Mouse (Mus musculus): ENCODE results near the gene Snx1. TPM values are rescaled to one million over a fixed set of nuclear protein-coding genes. Genes with fewer than 3 reads are reported as not detected.

Snx1 gene
- polyA plus RNA-seq, 1 experiment from 2014 or later = 142 TPM

GRCm38 (mm10) chr9:66081999-66082398 is 44.4 kb downstream of the Snx1 start:
- 83% methylated on average over 4 of the region's 4 CpGs for WGBS
- H3K4me1 ChIP-seq = peaks cover 6% of the 10 kb centered on the region; the same call in 1 of the 2 replicates
- H3K27me3 ChIP-seq = no peaks in the 10 kb centered on the region
- peaks cover 9% of the 10 kb centered on the region for H3K36me3 ChIP-seq
- H3K9me3 ChIP-seq (replicated peaks) = no peaks in the 10 kb centered on the region
- H3K4me3 ChIP-seq (replicated peaks) = no peak overlapping the region
- no peak overlapping the region for H3K9ac ChIP-seq
- no peak for ATAC-seq (replicated peaks; ENCODE audit: low FRiP score)
- no peak overlapping the region for H3K27ac ChIP-seq
- no peak overlapping the region for H3K4me2 ChIP-seq

- Histone ChIP-seq H3K9ac (no peak overlapping the region), H3K36me3 (no peaks in the 10 kb centered on the region), H3K4me1 (peaks cover 6% of the 10 kb centered on the region; the same call in 1 of the 2 replicates), H3K27ac (no peak overlapping the region), H3K9me3 (replicated peaks) (no peaks in the 10 kb centered on the region), H3K4me2 (no peak overlapping the region), H3K4me3 (replicated peaks) (no peak overlapping the region), H3K27me3 (no peaks in the 10 kb centered on the region)
- WGBS = 76% methylated on average over 3 of the region's 3 CpGs
- ATAC-seq (replicated peaks; ENCODE audit: low FRiP score) = no peak
Measured at GRCm38 (mm10) chr9:66080804-66081459, 45.5 kb downstream of the Snx1 start.

GRCm38 (mm10) chr9:66078493-66078892 is 47.9 kb downstream of the Snx1 start:
- no peaks in the 10 kb centered on the region for H3K27me3 ChIP-seq
- H3K9ac ChIP-seq = no peak overlapping the region
- H3K27ac ChIP-seq = no peak overlapping the region
- ATAC-seq (replicated peaks; ENCODE audit: low FRiP score) = no peak
- WGBS = 10% methylated on average over 14 of the region's 14 CpGs
- peaks cover 6% of the 10 kb centered on the region; the same call in 1 of the 2 replicates for H3K4me1 ChIP-seq
- no peak overlapping the region for H3K4me3 ChIP-seq (replicated peaks)
- no peaks in the 10 kb centered on the region for H3K9me3 ChIP-seq (replicated peaks)
- H3K4me2 ChIP-seq = peak overlapping the region; percentile 49
- no peaks in the 10 kb centered on the region for H3K36me3 ChIP-seq

GRCm38 (mm10) chr9:66078072-66078471 is 48.3 kb downstream of the Snx1 start:
- H3K9me3 ChIP-seq (replicated peaks) = no peaks in the 10 kb centered on the region
- peak overlapping the region; percentile 49 for H3K4me2 ChIP-seq
- 61% methylated on average over 3 of the region's 3 CpGs for WGBS
- no peak overlapping the region for H3K9ac ChIP-seq
- H3K27me3 ChIP-seq = no peaks in the 10 kb centered on the region
- no peak overlapping the region for H3K27ac ChIP-seq
- H3K4me1 ChIP-seq = peaks cover 6% of the 10 kb centered on the region; the same call in 1 of the 2 replicates
- no peaks in the 10 kb centered on the region for H3K36me3 ChIP-seq
- no peak overlapping the region for H3K4me3 ChIP-seq (replicated peaks)
- ATAC-seq (replicated peaks; ENCODE audit: low FRiP score) = no peak

DNA sequence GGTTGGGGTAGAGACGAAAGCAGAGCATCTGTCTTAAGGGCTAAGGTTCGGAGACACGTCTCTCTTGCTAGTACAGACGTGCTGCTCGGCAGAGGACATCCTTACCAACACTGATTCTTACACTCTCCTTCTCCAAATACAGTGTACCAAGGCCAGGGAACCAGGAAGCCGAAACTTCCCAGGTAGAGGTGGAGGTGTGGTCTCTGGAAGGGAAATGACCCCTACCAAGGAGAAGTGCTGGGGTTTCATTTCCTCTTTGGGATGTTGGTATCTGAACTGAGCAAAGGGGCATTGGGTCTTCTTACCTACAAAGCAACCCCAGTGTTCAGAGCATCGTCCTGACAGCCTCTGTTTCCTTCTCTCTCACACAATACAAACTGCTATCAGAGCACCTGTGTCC is 53.6 kb downstream of the Snx1 start:
- WGBS = 89% methylated on average over 7 of the region's 7 CpGs
- H3K9me3 ChIP-seq (replicated peaks) = no peaks in the 10 kb centered on the region
- no peaks in the 10 kb centered on the region for H3K36me3 ChIP-seq
- no peak for ATAC-seq (replicated peaks; ENCODE audit: low FRiP score)
- H3K4me1 ChIP-seq = peaks cover 12% of the 10 kb centered on the region
- H3K4me2 ChIP-seq = no peak overlapping the region
- H3K9ac ChIP-seq = no peak overlapping the region
- H3K4me3 ChIP-seq (replicated peaks) = no peak overlapping the region
- peaks cover 28% of the 10 kb centered on the region for H3K27me3 ChIP-seq
- no peak overlapping the region for H3K27ac ChIP-seq

DNA sequence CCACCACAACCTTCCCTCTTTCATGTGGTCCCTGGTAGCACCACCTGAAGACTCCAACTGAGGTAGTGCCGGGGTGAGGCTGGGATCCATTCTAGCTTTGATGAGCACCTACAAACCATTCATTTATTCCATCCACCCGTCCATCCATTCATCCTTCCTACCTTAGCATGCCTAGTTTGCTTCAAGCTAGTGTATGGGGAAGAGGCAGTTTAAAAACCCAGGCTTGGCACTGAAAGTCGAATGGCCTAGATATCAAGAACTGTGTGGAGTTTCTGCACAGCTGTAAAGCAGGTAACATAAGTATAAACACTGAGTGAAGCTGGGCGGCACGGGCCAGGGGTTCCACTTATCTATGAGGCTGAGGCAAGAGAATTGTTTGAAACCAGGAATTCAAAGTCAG is 56.2 kb downstream of the Snx1 start:
- Histone ChIP-seq H3K4me1 (peaks cover 12% of the 10 kb centered on the region), H3K9ac (no peak overlapping the region), H3K27ac (no peak overlapping the region), H3K4me3 (replicated peaks) (peak overlapping the region; percentile 52; the same call in 1 of the 2 replicates), H3K4me2 (peak overlapping the region; percentile 94), H3K36me3 (peaks cover 24% of the 10 kb centered on the region), H3K27me3 (peaks cover 38% of the 10 kb centered on the region), H3K9me3 (replicated peaks) (no peaks in the 10 kb centered on the region)
- 91% methylated on average over 5 of the region's 5 CpGs for WGBS
- no peak for ATAC-seq (replicated peaks; ENCODE audit: low FRiP score)

GRCm38 (mm10) chr9:66069583-66069982 is 56.8 kb downstream of the Snx1 start, which contains the start of gene Snx22:
Snx22 (minus strand) TSS chr9:66069719.
- H3K27me3 ChIP-seq = peaks cover 38% of the 10 kb centered on the region
- H3K9ac ChIP-seq = peak within 1 kb of the TSS; percentile 38
- H3K4me1 ChIP-seq = peaks cover 12% of the 10 kb centered on the region
- H3K4me2 ChIP-seq = peak within 1 kb of the TSS; percentile 94
- under 1% methylated on average over 22 of the region's 22 CpGs for WGBS
- peak; percentile 96 for ATAC-seq (replicated peaks; ENCODE audit: low FRiP score)
- peaks cover 26% of the 10 kb centered on the region for H3K36me3 ChIP-seq
- H3K9me3 ChIP-seq (replicated peaks) = no peaks in the 10 kb centered on the region
- H3K4me3 ChIP-seq (replicated peaks) = peak within 1 kb of the TSS; percentile 52
- no peak within 1 kb of the TSS for H3K27ac ChIP-seq

- H3K9ac ChIP-seq = peak overlapping the region; percentile 38
- H3K27ac ChIP-seq = no peak overlapping the region
- 1% methylated on average over 30 of the region's 30 CpGs for WGBS
- peak overlapping the region; percentile 52 for H3K4me3 ChIP-seq (replicated peaks)
- ATAC-seq (replicated peaks; ENCODE audit: low FRiP score) = peak; percentile 22; the same call in 1 of the 2 replicates
- H3K27me3 ChIP-seq = peaks cover 38% of the 10 kb centered on the region
- peak overlapping the region; percentile 94 for H3K4me2 ChIP-seq
- peaks cover 12% of the 10 kb centered on the region for H3K4me1 ChIP-seq
- no peaks in the 10 kb centered on the region for H3K9me3 ChIP-seq (replicated peaks)
- H3K36me3 ChIP-seq = peaks cover 32% of the 10 kb centered on the region
Measured at GRCm38 (mm10) chr9:66068971-66069391, 57.4 kb downstream of the Snx1 start.

- no peak for ATAC-seq (replicated peaks; ENCODE audit: low FRiP score)
- Histone ChIP-seq H3K4me3 (replicated peaks) (no peak overlapping the region), H3K9ac (no peak overlapping the region), H3K4me1 (peaks cover 12% of the 10 kb centered on the region), H3K27me3 (peaks cover 38% of the 10 kb centered on the region), H3K27ac (no peak overlapping the region), H3K9me3 (replicated peaks) (no peaks in the 10 kb centered on the region), H3K36me3 (peaks cover 42% of the 10 kb centered on the region), H3K4me2 (no peak overlapping the region)
- WGBS = 61% methylated on average over 4 of the region's 4 CpGs
Measured at GRCm38 (mm10) chr9:66068056-66068455, 58.3 kb downstream of the Snx1 start.

DNA sequence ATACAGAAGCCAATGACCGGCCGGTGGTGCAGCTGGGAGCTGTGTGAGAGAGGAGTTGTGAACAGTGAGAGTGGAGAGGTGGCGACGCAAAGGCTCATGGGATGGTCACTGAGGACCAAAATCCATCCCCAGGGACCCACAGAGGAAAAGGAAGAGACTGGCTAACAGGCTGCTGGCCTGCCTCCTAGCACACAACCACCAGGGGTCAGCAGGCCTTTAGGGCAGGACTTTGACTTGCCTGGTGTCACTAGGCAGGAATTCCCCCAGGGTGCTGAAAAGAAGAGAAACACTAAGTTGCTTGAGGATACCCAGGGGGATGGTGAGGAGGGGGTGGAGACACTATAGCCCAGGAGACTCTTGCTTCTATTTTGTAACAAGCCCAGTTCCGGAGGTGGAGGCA is 58.8 kb downstream of the Snx1 start:
- no peak overlapping the region for H3K9ac ChIP-seq
- H3K36me3 ChIP-seq = peaks cover 47% of the 10 kb centered on the region
- peaks cover 12% of the 10 kb centered on the region for H3K4me1 ChIP-seq
- no peak overlapping the region for H3K27ac ChIP-seq
- WGBS = 26% methylated on average over 5 of the region's 5 CpGs
- no peaks in the 10 kb centered on the region for H3K9me3 ChIP-seq (replicated peaks)
- H3K4me2 ChIP-seq = no peak overlapping the region
- H3K27me3 ChIP-seq = peaks cover 38% of the 10 kb centered on the region
- ATAC-seq (replicated peaks; ENCODE audit: low FRiP score) = no peak
- no peak overlapping the region for H3K4me3 ChIP-seq (replicated peaks)

- H3K27me3 ChIP-seq = peaks cover 38% of the 10 kb centered on the region
- H3K9ac ChIP-seq = no peak overlapping the region
- H3K27ac ChIP-seq = no peak overlapping the region
- peaks cover 51% of the 10 kb centered on the region for H3K36me3 ChIP-seq
- ATAC-seq (replicated peaks; ENCODE audit: low FRiP score) = no peak
- 95% methylated on average over 3 of the region's 3 CpGs for WGBS
- no peak overlapping the region for H3K4me2 ChIP-seq
- H3K4me3 ChIP-seq (replicated peaks) = no peak overlapping the region
- peaks cover 12% of the 10 kb centered on the region for H3K4me1 ChIP-seq
- H3K9me3 ChIP-seq (replicated peaks) = no peaks in the 10 kb centered on the region
Measured at GRCm38 (mm10) chr9:66066791-66067190, 59.6 kb downstream of the Snx1 start.

GRCm38 (mm10) chr9:66064316-66064715 is 62.1 kb downstream of the Snx1 start:
- H3K4me2 ChIP-seq = no peak overlapping the region
- no peak overlapping the region for H3K27ac ChIP-seq
- ATAC-seq (replicated peaks; ENCODE audit: low FRiP score) = no peak
- H3K27me3 ChIP-seq = peaks cover 25% of the 10 kb centered on the region
- 97% methylated on average over 11 of the region's 11 CpGs for WGBS
- H3K4me3 ChIP-seq (replicated peaks) = no peak overlapping the region
- no peak overlapping the region for H3K9ac ChIP-seq
- no peaks in the 10 kb centered on the region for H3K9me3 ChIP-seq (replicated peaks)
- H3K36me3 ChIP-seq = peaks cover 51% of the 10 kb centered on the region
- H3K4me1 ChIP-seq = peaks cover 23% of the 10 kb centered on the region
